Mouse (Mus musculus) ZHBTc4 (cell line): Measurements from ENCODE around the gene Ddr2.

Experiments
- DNase-seq: peaks from one replicate; pipeline ENCODE4 v3.0.0-alpha.2; 2011; ENCODE audit warnings: low read depth, low spot score

Gene Ddr2

DNA sequence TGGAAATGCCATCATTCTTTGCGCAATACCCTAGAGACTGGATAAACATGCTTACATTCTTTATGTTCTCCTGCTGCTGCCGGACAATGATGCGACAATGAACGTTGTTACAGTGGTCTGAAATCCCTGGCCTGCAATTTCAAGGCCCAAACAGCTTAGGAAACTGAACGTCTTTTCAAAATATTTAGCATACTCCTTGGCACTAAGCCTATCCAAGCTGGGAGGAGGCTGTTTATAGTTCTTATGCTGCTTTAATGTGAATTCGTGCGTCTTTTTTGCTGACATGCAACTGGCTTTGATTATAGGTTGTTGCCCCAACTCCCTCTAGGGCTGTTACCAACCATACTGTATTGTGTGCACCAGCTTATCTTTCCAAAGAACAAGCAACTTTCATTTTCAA lies 161.7 kb downstream of the Ddr2 start:
- no peak for DNase-seq

DNA sequence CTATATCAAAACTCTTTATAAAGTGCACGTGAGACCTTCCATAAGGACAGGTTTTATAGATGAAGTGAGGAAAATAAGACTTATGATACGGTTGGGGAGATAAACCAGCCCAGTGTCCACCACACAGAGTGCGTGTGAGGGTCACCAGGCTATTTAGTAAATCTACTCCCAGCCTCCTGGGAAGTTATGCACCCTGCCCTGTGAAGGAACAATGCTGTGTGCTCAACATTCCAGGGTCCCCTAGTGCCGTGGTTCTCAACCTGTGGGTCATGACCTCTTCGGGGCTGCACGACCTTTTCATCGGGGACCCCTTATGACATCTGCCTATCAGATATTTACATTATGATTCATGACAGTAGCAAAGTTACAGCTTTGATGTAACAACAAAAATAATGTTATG lies 162.3 kb downstream of the Ddr2 start:
- no peak for DNase-seq

DNA sequence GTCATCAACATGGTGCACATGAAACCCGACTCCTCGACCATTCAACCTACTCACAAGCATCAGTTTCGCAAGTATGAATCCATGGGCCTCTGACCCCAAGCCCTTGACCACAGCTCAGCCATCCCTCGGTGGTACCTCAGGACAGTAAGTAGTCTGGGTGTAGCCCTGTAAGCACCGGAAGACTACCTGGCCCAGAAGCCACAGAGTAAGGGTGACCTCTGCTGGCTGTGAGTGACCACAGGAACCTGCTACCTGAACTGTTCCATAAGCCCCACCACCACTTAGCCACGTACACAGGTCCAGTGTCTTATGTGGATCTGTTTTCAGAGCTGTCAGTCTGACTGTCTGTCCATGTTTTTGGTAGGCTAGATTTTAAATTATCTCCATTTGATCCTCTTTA lies 162.9 kb downstream of the Ddr2 start:
- no peak for DNase-seq

DNA sequence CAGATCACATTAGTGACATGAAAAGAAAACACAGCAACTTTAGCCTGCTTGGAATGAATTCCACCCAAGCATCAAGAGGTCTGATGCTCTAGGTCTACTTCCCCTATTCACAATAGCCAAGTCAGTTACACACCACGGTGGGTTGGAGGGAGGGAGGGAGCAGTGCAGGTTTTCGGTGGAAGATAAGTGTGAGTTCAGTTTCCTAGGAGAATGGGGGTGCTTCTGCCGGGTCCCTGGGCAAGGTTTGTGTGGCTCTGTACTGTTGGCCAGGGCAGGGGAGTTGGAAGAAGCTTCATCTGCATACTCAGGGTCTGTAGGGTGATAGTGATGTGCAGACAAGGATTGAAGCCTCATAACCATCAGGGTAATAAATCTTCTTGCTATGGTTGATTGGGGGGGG lies 164.6 kb downstream of the Ddr2 start:
- no peak for DNase-seq

DNA sequence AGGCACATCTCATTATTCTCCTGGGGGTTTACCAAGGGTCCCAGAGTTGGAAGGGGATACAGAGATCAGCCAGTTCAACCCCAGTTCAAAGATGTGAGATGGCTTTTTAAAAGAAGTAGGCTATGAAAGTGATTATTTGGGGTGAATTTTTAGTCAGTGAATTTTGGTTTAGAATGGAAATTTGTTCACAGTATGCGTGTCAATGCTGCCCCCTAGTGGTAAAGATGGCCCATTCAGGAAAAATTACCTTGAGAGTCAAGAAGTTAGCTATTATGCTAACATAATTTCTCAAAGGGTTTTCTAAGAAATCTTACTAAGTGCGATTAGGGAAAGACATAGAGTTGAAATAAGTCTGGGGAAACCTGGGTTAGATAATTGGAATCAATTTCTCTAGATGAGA lies 171.2 kb downstream of the Ddr2 start:
- DNase-seq = no peak

DNA sequence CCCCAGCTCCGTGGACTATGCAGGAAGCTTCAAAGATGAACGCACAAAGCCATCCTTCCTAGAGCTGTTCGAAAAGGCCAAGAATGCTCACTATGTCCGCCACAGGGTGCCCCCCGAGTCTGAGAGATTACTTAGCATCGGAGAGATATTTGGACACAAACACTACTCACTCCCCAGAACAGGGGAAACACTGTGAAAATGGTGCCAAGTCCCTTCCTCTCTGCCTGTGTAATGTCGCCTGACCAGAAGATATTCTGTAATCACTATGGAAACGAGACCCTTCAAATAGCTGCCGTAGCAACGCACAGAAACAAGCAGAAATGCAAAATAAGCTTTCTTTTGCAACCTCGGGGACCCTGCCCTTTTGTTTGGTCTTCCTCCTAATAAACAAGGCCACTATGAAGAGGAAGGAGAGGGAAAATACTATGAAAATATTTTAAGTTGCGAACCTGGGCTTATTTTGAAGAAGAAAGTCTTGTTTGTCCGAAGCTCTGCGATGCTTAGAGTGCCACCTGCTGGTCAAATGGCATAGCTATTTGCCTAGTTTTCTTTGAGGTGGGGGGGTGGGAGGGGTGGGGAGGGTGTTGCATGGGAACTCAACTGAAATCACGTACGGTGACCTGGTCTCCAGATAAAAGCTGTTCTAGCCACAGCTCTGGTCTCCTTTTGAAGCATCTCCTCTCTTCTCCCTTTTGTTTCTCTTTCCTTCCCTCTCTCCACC lies 176.4 kb downstream of the Ddr2 start:
- peak; percentile 69 for DNase-seq

DNA sequence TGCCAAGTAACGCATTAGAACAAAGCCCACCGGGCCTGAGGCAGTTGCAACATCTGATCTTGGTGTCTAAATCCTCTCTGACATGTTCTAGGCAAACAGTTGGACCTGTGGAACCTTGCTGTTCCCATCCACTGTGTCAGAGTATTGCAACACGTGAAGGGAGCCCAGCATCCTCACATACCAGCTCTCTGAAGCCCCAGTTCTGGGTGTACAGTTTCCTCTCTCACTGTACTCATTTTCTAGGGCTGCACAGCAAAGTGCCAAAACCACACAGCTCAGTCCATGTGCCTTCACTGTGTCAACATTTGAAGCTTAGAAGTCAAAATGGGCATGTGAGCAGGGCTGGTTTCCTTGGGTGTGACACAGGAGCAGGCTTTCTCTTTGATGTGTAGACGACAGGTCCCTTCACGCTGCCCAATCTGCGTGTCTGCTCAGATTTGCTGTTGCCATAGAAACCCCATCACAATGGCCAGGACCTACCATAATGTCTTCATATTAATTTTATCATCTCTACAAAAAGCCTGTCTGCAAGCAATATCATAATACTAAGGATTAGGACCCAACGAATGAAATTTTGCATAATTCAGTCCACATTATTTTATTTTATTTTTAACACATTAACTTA lies 178.3 kb downstream of the Ddr2 start:
- DNase-seq = no peak

DNA sequence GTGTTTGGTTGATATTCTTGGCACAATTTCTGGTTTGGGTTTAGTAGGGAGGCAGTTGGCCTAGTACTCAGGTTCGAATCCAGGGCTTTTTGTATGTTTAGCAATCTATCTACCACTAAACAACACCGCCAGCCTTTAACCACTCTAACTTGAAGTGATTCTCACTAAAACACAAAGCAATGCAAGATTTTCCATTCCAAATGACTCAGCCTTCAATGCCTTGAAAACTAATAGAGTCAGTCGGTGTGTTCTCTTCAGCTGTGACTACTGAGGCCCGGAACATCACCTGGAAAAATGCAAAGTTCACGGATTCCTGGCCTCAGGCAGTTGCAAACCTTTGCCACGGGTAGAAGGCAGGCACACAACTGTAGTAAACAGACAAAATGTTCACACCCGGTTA lies 178.9 kb downstream of the Ddr2 start:
- DNase-seq = no peak

DNA sequence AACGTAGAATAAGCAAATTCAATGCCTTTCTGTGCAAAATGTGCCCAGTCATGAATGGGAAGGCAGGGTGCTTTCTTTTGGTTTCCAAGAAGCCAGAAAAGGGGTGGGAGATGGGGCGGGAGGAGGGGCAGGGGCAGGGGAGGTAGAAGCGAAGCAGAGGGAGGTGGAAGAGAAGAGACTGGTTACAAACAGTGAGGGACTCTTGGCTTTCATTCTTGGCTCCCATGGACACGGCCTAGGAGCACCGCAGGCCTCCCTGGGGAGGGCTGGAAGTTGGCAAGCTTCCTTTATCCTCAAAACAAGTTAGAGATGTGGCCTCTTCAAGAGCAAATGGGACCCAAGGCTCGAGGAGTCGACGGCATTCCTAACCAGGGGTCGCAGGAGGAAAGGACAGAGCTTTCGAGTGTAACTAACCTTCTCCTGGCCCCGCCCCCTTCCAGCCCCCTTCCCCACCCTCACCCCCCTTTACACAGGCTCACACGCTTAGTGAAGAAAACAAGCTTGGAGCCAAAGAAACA lies 182.0 kb downstream of the Ddr2 start, which contains the start of gene Ccdc190:
Ccdc190 (plus strand) TSS at position 195 of the 518 bp plus-strand sequence.
- peak; percentile 11 for DNase-seq

DNA sequence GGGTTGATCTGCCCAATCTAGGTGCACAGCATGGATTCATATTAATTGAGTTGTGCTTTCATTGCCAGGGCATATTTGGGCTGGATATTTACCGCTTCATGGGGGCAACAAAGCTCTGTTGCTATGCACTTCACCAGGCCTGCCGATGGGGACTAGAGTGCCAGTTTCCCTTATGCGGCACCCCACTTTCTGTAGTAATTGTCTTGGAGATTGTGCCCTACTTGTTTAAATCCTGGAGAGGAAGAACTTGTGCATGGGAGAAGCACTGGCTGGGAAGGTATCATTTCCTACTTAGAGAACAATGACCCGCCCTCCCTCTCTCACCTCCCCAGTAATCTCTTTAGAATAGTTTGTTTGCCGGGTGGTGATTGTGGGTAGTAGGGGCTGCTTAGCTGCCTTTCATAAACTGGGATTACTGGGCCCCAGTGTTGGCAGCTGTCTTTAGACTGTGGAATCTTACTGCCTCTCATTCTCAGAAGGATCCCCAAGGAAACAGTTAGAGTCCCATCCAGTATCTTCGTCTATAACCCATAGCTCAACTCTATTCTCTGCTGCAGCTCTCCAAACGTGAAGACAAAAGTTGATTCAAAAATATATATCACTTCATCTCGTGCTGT lies 182.7 kb downstream of the Ddr2 start:
- DNase-seq = no peak

DNA sequence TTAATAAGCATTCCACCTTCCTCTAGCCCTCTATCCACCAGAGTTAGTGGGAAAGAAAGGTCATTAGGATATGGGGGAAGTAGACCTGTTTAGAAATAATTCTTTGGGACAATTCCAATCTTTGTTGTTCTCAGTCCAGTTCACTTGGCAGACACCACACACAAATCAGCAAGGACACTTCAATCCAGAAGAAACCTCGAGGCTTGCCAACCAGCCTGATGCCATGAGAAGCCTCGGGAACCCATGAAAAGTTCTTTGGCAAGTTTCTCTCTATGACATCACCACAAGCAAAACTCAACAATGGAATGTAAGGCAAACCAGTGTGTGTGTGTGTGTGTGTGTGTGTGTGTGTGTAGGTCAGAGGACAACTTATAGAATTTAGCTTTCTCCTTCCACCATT lies 186.0 kb downstream of the Ddr2 start:
- no peak for DNase-seq
